Mouse (Mus musculus) kidney, adult 2 months (tissue): ENCODE data around the gene Bcr. TPM values are rescaled to one million over a fixed set of nuclear protein-coding genes. Genes with fewer than 3 reads are reported as not detected.

ENCODE experiments used
- DNase-seq: peaks from one replicate; pipeline ENCODE4 v3.0.0; 2021
- H3K27ac ChIP-seq: fragments of 200-500 bp; 2 replicates; pipeline ENCODE4 v1.5.1; 2012; ENCODE audit warnings: low read depth, low read length, control low read depth, inconsistent platforms; ENCODE audit not compliant: insufficient read depth
- H3K27me3 ChIP-seq: fragments of 200-500 bp; replicated peaks from 2 replicates; pipeline ENCODE4 v1.6.1; 2012; ENCODE audit warnings: mild to moderate bottlenecking, moderate library complexity, low read length, inconsistent platforms; ENCODE audit not compliant: control insufficient read depth, insufficient read depth
- H3K36me3 ChIP-seq: fragments of 200-500 bp; 2 replicates; pipeline ENCODE4 v1.6.1; 2012; ENCODE audit warnings: mild to moderate bottlenecking, moderate library complexity, low read length, inconsistent platforms; ENCODE audit not compliant: control insufficient read depth, insufficient read depth
- H3K4me1 ChIP-seq: fragments of 200-500 bp; 2 replicates; pipeline ENCODE4 v1.6.1; 2011; ENCODE audit warnings: low read length; ENCODE audit not compliant: control insufficient read depth, insufficient read depth
- H3K4me3 ChIP-seq: fragments of 200-500 bp; 2 replicates; pipeline ENCODE4 v1.5.1; 2011; ENCODE audit warnings: mild to moderate bottlenecking, low read depth, low read length, control low read depth; ENCODE audit not compliant: insufficient read depth
- CTCF ChIP-seq: fragments of 200-500 bp; conservative IDR thresholded peaks from 2 replicates; pipeline ENCODE4 v1.5.1; 2011; ENCODE audit warnings: low read depth, mild to moderate bottlenecking, control low read depth, low read length, moderate library complexity, mixed read lengths; ENCODE audit not compliant: insufficient read depth, insufficient read length
- POLR2A ChIP-seq: fragments of 200-500 bp; IDR thresholded peaks from one replicate; pipeline ENCODE4 v1.6.1; 2011; ENCODE audit warnings: low read depth, low read length, control low read depth
- WGBS: fragments of 180-500 bp; shearing (Covaris S2); methylation state at CpG from one replicate; pipeline ENCODE4 v1.1.7; 2018; 5-methylcytosine and 5-hydroxymethylcytosine counted together
- polyA plus RNA-seq: library from polyadenylated mRNA; depleted of rRNA; stranded (reverse); fragments of >200 nt; gene quantifications from 2 replicates; pipeline ENCODE4 v1.2.3, GENCODE M21; 2012

Bcr gene
- polyA plus RNA-seq, 1 experiment: 28.7 TPM

DNA sequence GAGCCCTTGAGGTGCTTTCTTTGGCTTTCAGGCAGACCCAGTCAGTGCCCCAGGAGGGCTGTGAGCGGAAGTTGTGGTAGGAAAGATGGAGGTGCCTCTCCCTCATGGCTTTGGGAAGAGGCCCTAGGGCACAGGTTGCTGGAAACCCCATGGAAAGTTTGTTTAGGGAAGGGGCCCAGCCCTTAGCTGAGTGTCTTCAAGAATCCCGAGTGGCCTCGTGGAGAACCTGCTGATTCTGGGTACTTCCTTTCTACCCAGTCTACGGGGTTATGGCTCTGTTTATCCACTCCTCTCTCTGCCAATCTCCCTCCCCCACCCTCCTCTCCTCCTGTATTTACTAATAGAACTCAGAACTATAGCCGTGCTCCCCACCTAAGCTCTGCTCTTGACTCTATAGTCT lies 15.3 kb downstream of the Bcr start:
- Histone ChIP-seq H3K4me1 (peaks cover 7% of the 10 kb centered on the region; the same call in 1 of the 2 replicates), H3K36me3 (no peaks in the 10 kb centered on the region), H3K27me3 (no peaks in the 10 kb centered on the region), H3K4me3 (no peak overlapping the region), H3K27ac (no peak overlapping the region)
- TF ChIP-seq CTCF (no peak), POLR2A (no peak)
- WGBS: 66% methylated on average over 5 of the region's 5 CpGs
- DNase-seq: no peak

GRCm38 (mm10) chr10:75078174-75079128 lies 18.1 kb downstream of the Bcr start:
- H3K27me3 ChIP-seq: no peaks in the 10 kb centered on the region
- no peak overlapping the region for H3K27ac ChIP-seq
- H3K4me3 ChIP-seq: no peak overlapping the region
- H3K36me3 ChIP-seq: no peaks in the 10 kb centered on the region
- DNase-seq: no peak
- 64% methylated on average over 14 of the region's 14 CpGs for WGBS
- TF ChIP-seq CTCF (no peak), POLR2A (no peak)
- peaks cover 7% of the 10 kb centered on the region; the same call in 1 of the 2 replicates for H3K4me1 ChIP-seq

GRCm38 (mm10) chr10:75085330-75085729 lies 24.9 kb downstream of the Bcr start:
- no peak overlapping the region for H3K27ac ChIP-seq
- H3K4me1 ChIP-seq: no peaks in the 10 kb centered on the region
- no peak for DNase-seq
- no peaks in the 10 kb centered on the region for H3K36me3 ChIP-seq
- no peak overlapping the region for H3K4me3 ChIP-seq
- WGBS: 81% methylated on average over 1 of the region's 1 CpGs
- no peaks in the 10 kb centered on the region for H3K27me3 ChIP-seq
- TF ChIP-seq POLR2A (no peak), CTCF (no peak)

- H3K27ac ChIP-seq: no peak overlapping the region
- TF ChIP-seq POLR2A: no peak
- TF ChIP-seq CTCF: no peak
- no peaks in the 10 kb centered on the region for H3K27me3 ChIP-seq
- H3K4me1 ChIP-seq: 0 out of 2 replicates have a peak, but pooled peaks cover 4% of the 10 kb centered on the region
- WGBS: 91% methylated on average over 4 of the region's 4 CpGs
- no peaks in the 10 kb centered on the region for H3K36me3 ChIP-seq
- no peak overlapping the region for H3K4me3 ChIP-seq
- no peak for DNase-seq
Observed at GRCm38 (mm10) chr10:75088471-75088870, 28.1 kb downstream of the Bcr start.

GRCm38 (mm10) chr10:75091478-75092152 lies 31.2 kb downstream of the Bcr start:
- TF ChIP-seq CTCF: no peak
- no peak for TF ChIP-seq POLR2A
- peak; percentile 35 for DNase-seq
- Histone ChIP-seq H3K4me3 (no peak overlapping the region), H3K27me3 (no peaks in the 10 kb centered on the region), H3K36me3 (no peaks in the 10 kb centered on the region), H3K4me1 (peaks cover 15% of the 10 kb centered on the region), H3K27ac (no peak overlapping the region)
- 50% methylated on average over 10 of the region's 10 CpGs for WGBS

GRCm38 (mm10) chr10:75093252-75093987 lies 33.0 kb downstream of the Bcr start:
- Histone ChIP-seq H3K36me3 (no peaks in the 10 kb centered on the region), H3K27me3 (no peaks in the 10 kb centered on the region), H3K4me1 (peaks cover 22% of the 10 kb centered on the region), H3K4me3 (no peak overlapping the region), H3K27ac (no peak overlapping the region)
- DNase-seq: peak; percentile 22
- 42% methylated on average over 22 of the region's 22 CpGs for WGBS
- no peak for TF ChIP-seq POLR2A
- no peak for TF ChIP-seq CTCF
